Mouse (Mus musculus) limb, embryonic 14.5 days (tissue): ENCODE data around the gene Ift57. TPM values are rescaled to one million over a fixed set of nuclear protein-coding genes. Genes with fewer than 3 reads are reported as not detected.

Experiments used
- ATAC-seq: fragments of 200-750 bp; cut with Nextera tagmentation; 2 replicates; pipeline ENCODE4 v1.8.0; 2017; ENCODE audit warnings: low read depth, moderate number of reproducible peaks, moderate TSS enrichment; ENCODE audit not compliant: low FRiP score
- DNase-seq: peaks from one replicate; pipeline ENCODE4 v3.0.0-alpha.2; 2015; ENCODE audit warnings: low spot score
- H3K27ac ChIP-seq: fragments of 300-500 bp; sonication (generic); replicated peaks from 2 replicates; pipeline ENCODE4 v1.5.1; 2014; ENCODE audit warnings: low read depth, mild to moderate bottlenecking, low read length, moderate library complexity, mixed read lengths
- H3K27me3 ChIP-seq: fragments of 300-500 bp; sonication (generic); 2 replicates; pipeline ENCODE4 v1.6.1; 2014; ENCODE audit warnings: low read length, mixed read lengths; ENCODE audit not compliant: control insufficient read depth, insufficient read depth
- H3K36me3 ChIP-seq: fragments of 300-500 bp; sonication (generic); 2 replicates; pipeline ENCODE4 v1.6.1; 2014; ENCODE audit warnings: mild to moderate bottlenecking, low read length, moderate library complexity, mixed read lengths; ENCODE audit not compliant: control insufficient read depth, insufficient read depth
- H3K4me1 ChIP-seq: fragments of 300-500 bp; sonication (generic); 2 replicates; pipeline ENCODE4 v1.6.1; 2014; ENCODE audit warnings: antibody characterized with exemption, low read length, mixed read lengths; ENCODE audit not compliant: control insufficient read depth, insufficient read depth
- H3K4me2 ChIP-seq: fragments of 300-500 bp; sonication (generic); replicated peaks from 2 replicates; pipeline ENCODE4 v1.6.1; 2014; ENCODE audit warnings: low read depth, mild to moderate bottlenecking, low read length, moderate library complexity; ENCODE audit not compliant: severe bottlenecking
- H3K4me3 ChIP-seq: fragments of 300-500 bp; sonication (generic); replicated peaks from 2 replicates; pipeline ENCODE4 v1.5.1; 2014; ENCODE audit warnings: low read length
- H3K9ac ChIP-seq: fragments of 300-500 bp; sonication (generic); 2 replicates; pipeline ENCODE4 v1.6.1; 2014; ENCODE audit warnings: mild to moderate bottlenecking, low read depth, low read length, moderate library complexity; ENCODE audit not compliant: severe bottlenecking
- H3K9me3 ChIP-seq: fragments of 300-500 bp; sonication (generic); 2 replicates; pipeline ENCODE4 v1.6.1; 2016; ENCODE audit warnings: low read length; ENCODE audit not compliant: control insufficient read depth
- POLR2A ChIP-seq: fragments of 200-500 bp; IDR thresholded peaks from 2 replicates; pipeline ENCODE4 v1.8.0; 2012; ENCODE audit warnings: inconsistent platforms, mild to moderate bottlenecking, moderate library complexity, borderline replicate concordance; ENCODE audit not compliant: insufficient read depth, insufficient read length; ENCODE audit errors: extremely low read depth
- WGBS: fragments of 180-500 bp; shearing (Covaris S2); extraction: QIAGEN DNeasy Blood & Tissue Kit; methylation state at CpG from one replicate; pipeline ENCODE4 v1.1.7; 2014; 5-methylcytosine and 5-hydroxymethylcytosine counted together
- polyA plus RNA-seq, 2 experiments: library from polyadenylated mRNA; depleted of rRNA in 1 of 2; stranded (reverse) in 1 of 2; unstranded in 1 of 2; fragments of >200 nt; fragmentation: Nextera tagmentation in 1 of 2; extraction: Ambion mirVana in 1 of 2; gene quantifications; 2 replicates each; pipeline versions ENCODE4 v1.2.1 to v1.2.3; 2012 to 2014

The Ift57 gene
- polyA plus RNA-seq, 2 experiments = 23.6 to 27.2 TPM

DNA sequence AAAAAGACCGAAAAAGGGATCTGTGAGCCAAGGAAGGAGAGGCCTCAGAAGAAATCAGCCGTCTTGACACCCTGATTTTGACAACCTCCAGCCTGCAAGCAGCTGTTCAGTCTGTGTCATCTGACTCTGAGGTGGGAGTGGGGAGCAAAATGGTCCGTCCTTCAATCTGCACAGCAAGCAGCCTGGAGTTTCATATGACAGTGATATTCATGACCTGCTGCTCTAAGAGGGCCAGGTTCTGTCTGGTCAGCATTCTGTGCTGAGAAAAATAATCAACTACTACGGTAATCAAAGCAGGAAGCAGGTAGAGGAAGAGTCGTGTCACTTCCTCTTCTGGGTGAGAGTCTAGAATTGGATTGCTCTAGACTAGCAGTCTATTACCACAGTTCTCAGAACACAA is 102.4 kb downstream of the Ift57 start:
- Histone ChIP-seq H3K36me3 (no peaks in the 10 kb centered on the region), H3K9me3 (no peaks in the 10 kb centered on the region), H3K27ac (no peak overlapping the region), H3K4me2 (no peak overlapping the region), H3K4me1 (peaks cover 6% of the 10 kb centered on the region), H3K4me3 (no peak overlapping the region), H3K27me3 (no peaks in the 10 kb centered on the region), H3K9ac (no peak overlapping the region)
- 63% methylated on average over 5 of the region's 5 CpGs for WGBS
- ATAC-seq (peak; percentile 63), DNase-seq (no peak)
- TF ChIP-seq POLR2A = no peak

GRCm38 (mm10) chr16:49802993-49803392 is 104.0 kb downstream of the Ift57 start:
- Histone ChIP-seq H3K4me1 (peaks cover 6% of the 10 kb centered on the region), H3K27me3 (no peaks in the 10 kb centered on the region), H3K27ac (no peak overlapping the region), H3K9ac (no peak overlapping the region), H3K36me3 (no peaks in the 10 kb centered on the region), H3K4me3 (no peak overlapping the region), H3K4me2 (no peak overlapping the region), H3K9me3 (no peaks in the 10 kb centered on the region)
- DNase-seq (no peak), ATAC-seq (no peak)
- 62% methylated on average over 2 of the region's 2 CpGs for WGBS
- TF ChIP-seq POLR2A = no peak

GRCm38 (mm10) chr16:49803932-49804461 is 105.0 kb downstream of the Ift57 start:
- ATAC-seq (no peak), DNase-seq (no peak)
- Histone ChIP-seq H3K9ac (peak overlapping the region; percentile 43; the same call in 1 of the 2 replicates), H3K27me3 (no peaks in the 10 kb centered on the region), H3K9me3 (no peaks in the 10 kb centered on the region), H3K27ac (no peak overlapping the region), H3K4me3 (peak overlapping the region; percentile 5), H3K4me1 (peaks cover 6% of the 10 kb centered on the region), H3K36me3 (no peaks in the 10 kb centered on the region), H3K4me2 (peak overlapping the region; percentile 48)
- TF ChIP-seq POLR2A = no peak
- 4% methylated on average over 12 of the region's 12 CpGs for WGBS

DNA sequence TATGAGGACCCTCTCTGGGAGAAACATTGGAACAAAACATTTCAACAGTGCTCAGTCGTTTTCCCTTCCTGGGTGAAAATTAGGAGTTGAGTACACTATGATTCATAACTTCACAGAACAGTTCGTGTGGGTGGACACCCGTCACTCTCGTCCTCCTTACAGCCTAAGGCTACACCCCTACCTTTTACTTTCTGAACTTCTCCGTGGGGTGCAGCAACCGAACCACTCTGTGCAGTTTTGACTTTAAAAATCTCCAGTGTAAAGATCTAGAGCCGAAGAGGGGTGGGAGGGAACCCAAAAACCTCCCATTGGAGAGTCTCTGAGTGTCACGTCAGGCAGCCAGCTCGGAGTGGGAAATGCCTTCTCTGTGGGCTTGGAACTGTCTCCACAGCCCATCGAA is 107.9 kb downstream of the Ift57 start:
- DNase-seq = no peak
- 76% methylated on average over 10 of the region's 10 CpGs for WGBS
- H3K4me2 ChIP-seq = no peak overlapping the region
- no peaks in the 10 kb centered on the region for H3K27me3 ChIP-seq
- H3K4me3 ChIP-seq = no peak overlapping the region
- H3K36me3 ChIP-seq = no peaks in the 10 kb centered on the region
- no peak for TF ChIP-seq POLR2A
- peaks cover 6% of the 10 kb centered on the region for H3K4me1 ChIP-seq
- no peak overlapping the region for H3K27ac ChIP-seq
- H3K9ac ChIP-seq = no peak overlapping the region
- no peak for ATAC-seq
- no peaks in the 10 kb centered on the region for H3K9me3 ChIP-seq

DNA sequence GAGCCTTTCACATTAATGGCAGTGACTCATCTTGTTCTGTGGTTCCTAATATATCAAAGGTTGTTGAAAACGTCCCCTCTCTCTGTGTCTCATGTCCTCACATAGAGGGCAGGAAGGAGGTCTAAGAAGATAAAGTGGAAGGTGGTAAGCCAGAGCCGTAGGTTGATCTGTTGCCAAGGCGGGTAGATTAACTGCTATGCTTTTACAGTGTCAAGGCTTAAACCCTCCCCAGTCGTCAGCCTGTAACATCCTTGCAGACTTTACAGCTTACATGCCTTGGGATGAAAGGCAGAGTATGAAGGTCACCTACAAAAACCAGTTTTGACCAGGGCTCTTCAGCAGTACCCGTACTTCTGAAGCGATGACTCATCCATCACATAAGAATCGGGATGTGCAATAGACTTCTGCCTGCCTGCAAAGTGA is 108.4 kb downstream of the Ift57 start:
- WGBS = 70% methylated on average over 7 of the region's 7 CpGs
- TF ChIP-seq POLR2A = no peak
- no peaks in the 10 kb centered on the region for H3K9me3 ChIP-seq
- H3K4me3 ChIP-seq = no peak overlapping the region
- DNase-seq = no peak
- ATAC-seq = no peak
- H3K27me3 ChIP-seq = no peaks in the 10 kb centered on the region
- H3K36me3 ChIP-seq = no peaks in the 10 kb centered on the region
- no peak overlapping the region for H3K27ac ChIP-seq
- H3K4me1 ChIP-seq = peaks cover 6% of the 10 kb centered on the region
- H3K9ac ChIP-seq = no peak overlapping the region
- no peak overlapping the region for H3K4me2 ChIP-seq
